Mouse (Mus musculus) liver, embryonic 18 days (tissue): ENCODE measurements around the gene Ptgfrn. TPM values are rescaled to one million over a fixed set of nuclear protein-coding genes. Genes with fewer than 3 reads are reported as not detected.

Experiments used
- polyA plus RNA-seq: library from polyadenylated mRNA; depleted of rRNA; stranded (reverse); fragments of >200 nt; gene quantifications from 2 replicates; pipeline ENCODE4 v1.2.3, GENCODE M21; 2012; rRNA removed

Ptgfrn gene
- 0.93 and 1.00 TPM in 2 replicates for polyA plus RNA-seq

DNA sequence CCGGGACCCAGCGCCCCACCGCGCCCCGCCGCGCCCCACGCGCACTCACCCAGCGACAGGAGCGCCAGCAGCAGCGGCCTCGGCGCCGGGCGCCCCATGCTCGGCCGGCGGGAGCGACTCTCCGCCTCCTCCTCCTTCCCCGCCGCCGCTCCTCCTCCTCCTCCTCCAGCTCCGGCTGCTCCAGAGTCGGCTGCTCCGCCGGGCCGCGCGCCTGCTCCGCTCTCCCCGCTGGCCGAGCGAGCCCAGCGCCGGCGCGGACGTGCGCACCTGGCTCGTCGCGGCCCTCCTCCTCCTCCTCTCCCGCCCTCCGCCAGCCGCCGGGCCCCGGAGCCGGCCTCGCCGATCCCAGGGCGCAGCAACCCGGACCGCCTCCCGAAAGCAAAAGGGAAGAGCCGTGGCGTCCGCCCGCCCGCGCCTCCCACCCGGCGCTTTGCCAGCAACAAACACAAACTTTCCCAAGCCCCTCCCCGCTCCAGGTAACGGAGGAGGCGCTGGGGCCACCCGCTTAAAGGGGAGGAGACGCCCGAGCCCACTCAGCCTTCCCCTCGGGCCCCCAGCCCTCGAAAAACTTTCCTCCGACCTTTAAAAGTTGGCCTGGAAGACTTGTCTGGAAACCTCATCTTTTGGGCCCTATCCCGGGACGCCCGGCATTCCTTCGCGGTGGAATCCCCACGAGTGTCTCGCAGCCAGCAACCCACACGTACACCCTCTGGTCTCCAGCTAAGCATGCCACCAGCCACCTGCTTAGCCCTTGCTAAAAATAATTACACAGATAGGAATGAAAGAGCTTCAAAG, at the start of gene Ptgfrn:
Ptgfrn (minus strand) TSS at position 236 of the 795 bp plus-strand sequence.

GRCm38 (mm10) chr3:101029339-101029738, 80.7 kb downstream of the Ptgfrn start, which contains the start of gene Cd101:
Gene Cd101, minus strand, starts transcription at chr3:101029556.

Other genes starting within 250 kb of the Ptgfrn start
- 1.0 and 1.2 TPM in 2 replicates for gene Trim45, start 188.1 kb downstream of the Ptgfrn start, polyA plus RNA-seq
- 3.6 and 3.8 TPM in 2 replicates for gene Ttf2, start 140.6 kb downstream of the Ptgfrn start, polyA plus RNA-seq
- gene Cd101, start 80.7 kb downstream of the Ptgfrn start, polyA plus RNA-seq = 0.12 and 0.14 TPM in 2 replicates
- gene Cd2, start 177.7 kb upstream of the Ptgfrn start, polyA plus RNA-seq = 0.26 and 0.36 TPM in 2 replicates